Mouse (Mus musculus): ENCODE data around the gene Polr3a. TPM values are rescaled to one million over a fixed set of nuclear protein-coding genes. Genes with fewer than 3 reads are reported as not detected.
"Not testable (repeated sequence)": the region's sequence is repeated elsewhere in the genome, so short reads cannot be mapped to it uniquely, and the experiment has no call there.

The Polr3a gene
- polyA plus RNA-seq, 1 experiment from 2014 or later, result 23.7 TPM

- H3K4me1 ChIP-seq (ENCODE audit: control insufficient read depth, insufficient read depth, low read length), result no peaks in the 10 kb centered on the region
- 94% methylated on average over 6 of the region's 6 CpGs for WGBS
- ATAC-seq (ENCODE audit: low read depth), result no peak
- H3K4me3 ChIP-seq (ENCODE audit: low read depth, low read length), result no peak overlapping the region
- H3K4me2 ChIP-seq (ENCODE audit: low read depth, low read length), result no peak overlapping the region
- peaks cover 92% of the 10 kb centered on the region for H3K36me3 ChIP-seq (ENCODE audit: control insufficient read depth, insufficient read depth, low read length)
- no peak overlapping the region for H3K27ac ChIP-seq (ENCODE audit: low read depth, low read length)
- no peaks in the 10 kb centered on the region for H3K9me3 ChIP-seq (ENCODE audit: control insufficient read depth, low read length)
- H3K27me3 ChIP-seq (ENCODE audit: control insufficient read depth, insufficient read depth, low read length), result no peaks in the 10 kb centered on the region
- no peak overlapping the region for H3K9ac ChIP-seq (replicated peaks; ENCODE audit: low read depth, low read length)
Measured at GRCm38 (mm10) chr14:24468806-24469205, 18.1 kb downstream of the Polr3a start.

GRCm38 (mm10) chr14:24458191-24458590 is 28.7 kb downstream of the Polr3a start:
- 85% methylated on average over 3 of the region's 3 CpGs for WGBS
- H3K27ac ChIP-seq (ENCODE audit: low read depth, low read length), result no peak overlapping the region
- peaks cover 77% of the 10 kb centered on the region for H3K36me3 ChIP-seq (ENCODE audit: control insufficient read depth, insufficient read depth, low read length)
- no peak overlapping the region for H3K4me2 ChIP-seq (ENCODE audit: low read depth, low read length)
- no peaks in the 10 kb centered on the region for H3K9me3 ChIP-seq (ENCODE audit: control insufficient read depth, low read length)
- H3K9ac ChIP-seq (replicated peaks; ENCODE audit: low read depth, low read length), result no peak overlapping the region
- H3K4me1 ChIP-seq (ENCODE audit: control insufficient read depth, insufficient read depth, low read length), result no peaks in the 10 kb centered on the region
- H3K4me3 ChIP-seq (ENCODE audit: low read depth, low read length), result no peak overlapping the region
- ATAC-seq (ENCODE audit: low read depth), result no peak
- H3K27me3 ChIP-seq (ENCODE audit: control insufficient read depth, insufficient read depth, low read length), result no peaks in the 10 kb centered on the region

GRCm38 (mm10) chr14:24443529-24443928 is 43.3 kb downstream of the Polr3a start:
- not testable (repeated sequence) for H3K4me1 ChIP-seq (ENCODE audit: control insufficient read depth, insufficient read depth, low read length); H3K27me3 ChIP-seq (ENCODE audit: control insufficient read depth, insufficient read depth, low read length); H3K27ac ChIP-seq (ENCODE audit: low read depth, low read length); ATAC-seq (ENCODE audit: low read depth); H3K4me2 ChIP-seq (ENCODE audit: low read depth, low read length); H3K9ac ChIP-seq (replicated peaks; ENCODE audit: low read depth, low read length); H3K4me3 ChIP-seq (ENCODE audit: low read depth, low read length); H3K9me3 ChIP-seq (ENCODE audit: control insufficient read depth, low read length)
- peaks cover 16% of the 10 kb centered on the region; the same call in 1 of the 2 replicates for H3K36me3 ChIP-seq (ENCODE audit: control insufficient read depth, insufficient read depth, low read length)
- WGBS, result 94% methylated on average over 4 of the region's 4 CpGs

Other genes starting within 250 kb of the Polr3a start
- gene Dlg5, start 241.1 kb downstream of the Polr3a start, polyA plus RNA-seq (2014; fragmentation: Nextera tagmentation; extraction: Ambion mirVana), result 35.7 and 37.5 TPM in 2 replicates
- gene E330034G19Rik, start 193.8 kb downstream of the Polr3a start, polyA plus RNA-seq (2014; fragmentation: Nextera tagmentation; extraction: Ambion mirVana), result 0.19 TPM in 1 of 2 replicates, not detected in the other
- 705 and 740 TPM in 2 replicates for gene Rps24, start 67 bp upstream of the Polr3a start, polyA plus RNA-seq (2014; fragmentation: Nextera tagmentation; extraction: Ambion mirVana)